Mouse (Mus musculus): ENCODE measurements around the gene Hspa8.

Hspa8 gene

DNA sequence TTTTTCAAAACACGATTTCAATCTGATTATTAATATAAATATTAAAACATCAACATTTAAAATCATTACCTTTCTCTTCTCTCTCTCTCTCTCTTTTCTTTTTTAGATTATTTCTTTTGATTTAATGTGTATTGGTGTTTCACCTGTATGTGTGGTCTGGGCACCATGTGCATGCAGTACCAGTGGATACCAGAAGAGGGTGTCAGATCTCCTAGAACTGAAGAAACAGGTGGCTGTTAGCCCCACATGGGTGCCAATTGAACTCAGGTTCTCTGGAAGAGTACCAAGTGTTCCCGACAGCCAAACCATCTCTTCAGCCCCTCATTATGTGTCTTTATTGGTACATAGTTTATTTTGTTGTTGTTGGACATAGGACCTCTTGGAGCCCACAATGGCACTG, 11.1 kb downstream of the Hspa8 start:
- DNase-seq = no peak

DNA sequence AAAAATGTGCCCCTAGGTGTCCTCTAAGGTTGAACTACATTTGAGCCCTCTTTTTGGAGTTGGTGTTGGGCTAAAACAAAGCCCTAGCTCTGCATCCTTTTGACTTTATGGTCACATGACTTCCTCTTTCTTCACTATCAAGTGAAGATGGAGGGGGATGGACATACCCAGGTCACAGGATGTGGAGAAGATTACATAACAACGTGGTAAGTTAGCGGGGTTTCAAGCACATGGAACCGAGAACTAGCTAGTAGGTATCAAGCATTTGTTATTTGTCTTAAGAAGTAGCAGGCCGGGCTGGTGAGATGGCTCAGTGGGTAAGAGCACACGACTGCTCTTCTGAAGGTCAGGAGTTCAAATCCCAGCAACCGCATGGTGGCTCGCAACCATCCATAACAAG, 13.3 kb downstream of the Hspa8 start:
- DNase-seq = no peak

DNA sequence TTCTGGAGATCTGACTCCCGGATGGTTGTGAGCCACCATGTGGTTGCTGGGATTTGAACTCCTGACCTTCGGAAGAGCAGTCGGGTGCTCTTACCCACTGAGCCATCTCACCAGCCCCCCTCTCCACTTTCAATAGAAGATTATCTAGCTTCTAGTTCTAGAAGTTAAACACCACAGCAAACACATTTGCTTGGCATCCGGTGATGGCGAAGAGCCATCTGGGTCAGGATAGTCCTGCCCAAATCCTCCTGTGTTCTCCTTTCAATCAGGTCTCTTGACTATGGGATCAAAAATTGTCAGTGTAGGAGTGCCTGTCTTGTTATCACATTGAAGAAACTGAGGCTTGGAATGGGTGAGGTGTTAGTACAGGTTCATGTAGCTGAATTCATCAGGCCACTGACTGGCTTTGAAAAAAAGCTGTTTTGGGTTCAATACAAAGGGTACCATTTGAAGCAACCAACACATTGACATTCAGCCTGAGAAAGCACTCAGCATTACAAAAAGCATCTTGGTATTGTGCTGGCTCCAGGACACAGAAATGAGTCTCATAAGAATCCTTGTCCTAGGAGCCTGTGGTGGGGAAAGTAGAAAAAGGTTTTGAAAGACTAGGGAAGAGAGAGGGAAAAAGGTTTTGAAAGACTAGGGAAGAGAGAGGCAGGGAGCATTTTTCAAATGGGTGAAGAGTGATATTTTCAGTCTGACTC, 16.7 kb downstream of the Hspa8 start:
- DNase-seq = no peak

DNA sequence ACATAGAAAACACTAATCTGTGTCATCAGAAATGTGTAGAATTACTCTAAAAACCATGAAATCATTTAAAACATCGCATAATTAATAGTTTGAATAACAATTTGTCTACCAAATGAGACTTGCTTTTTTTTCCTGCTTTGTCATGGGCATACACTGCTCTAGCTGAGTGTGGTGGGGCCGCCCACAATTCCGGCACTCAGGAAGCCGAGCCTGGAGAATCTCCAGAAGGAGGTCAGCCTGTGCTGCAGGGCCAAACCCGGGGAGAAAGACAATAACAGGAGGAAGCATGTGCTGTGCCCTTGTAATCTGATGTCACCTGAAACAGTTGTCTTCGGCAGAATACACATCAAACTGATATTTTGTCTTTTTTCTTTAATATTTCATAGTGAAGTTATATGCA, 24.8 kb downstream of the Hspa8 start:
- no peak for DNase-seq

DNA sequence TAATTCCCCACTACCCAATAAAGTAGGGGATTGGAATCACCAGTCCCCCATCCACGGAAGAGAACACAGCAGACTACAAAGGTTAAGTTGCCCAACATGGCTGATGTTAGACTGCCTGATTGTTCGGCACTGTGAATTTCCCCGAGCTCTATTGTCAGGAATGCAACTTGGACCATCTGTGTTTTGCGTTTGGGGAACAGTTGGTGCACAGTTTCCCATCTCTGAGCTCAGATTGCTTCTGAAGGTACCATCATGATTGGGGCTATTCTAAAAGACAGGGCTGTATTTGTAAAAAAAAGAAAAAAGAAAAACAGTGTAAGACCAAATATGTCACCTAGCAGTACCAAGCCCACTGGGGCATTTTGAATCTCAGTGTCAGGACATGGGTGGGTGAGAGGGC, 26.6 kb downstream of the Hspa8 start:
- DNase-seq = no peak

DNA sequence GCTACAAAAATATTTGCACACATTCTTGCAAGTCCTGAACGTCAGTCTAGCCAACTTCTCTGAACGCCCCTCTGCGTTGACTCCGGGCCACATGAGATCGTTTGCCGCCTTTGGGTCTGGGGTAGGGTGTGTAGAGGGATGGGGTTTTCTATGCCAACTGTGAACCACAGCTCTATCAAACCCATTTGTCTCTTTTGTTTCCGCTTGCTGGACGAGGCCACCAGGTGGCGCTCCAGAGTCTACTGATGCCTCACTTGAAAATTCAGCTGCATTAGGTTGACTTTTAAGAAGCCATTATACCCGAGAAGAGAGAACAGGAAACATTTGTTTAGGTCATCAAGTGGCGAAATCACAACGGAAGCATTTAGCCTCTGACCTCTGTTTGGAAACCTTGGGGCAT, 33.8 kb downstream of the Hspa8 start:
- peak; percentile 51 for DNase-seq

DNA sequence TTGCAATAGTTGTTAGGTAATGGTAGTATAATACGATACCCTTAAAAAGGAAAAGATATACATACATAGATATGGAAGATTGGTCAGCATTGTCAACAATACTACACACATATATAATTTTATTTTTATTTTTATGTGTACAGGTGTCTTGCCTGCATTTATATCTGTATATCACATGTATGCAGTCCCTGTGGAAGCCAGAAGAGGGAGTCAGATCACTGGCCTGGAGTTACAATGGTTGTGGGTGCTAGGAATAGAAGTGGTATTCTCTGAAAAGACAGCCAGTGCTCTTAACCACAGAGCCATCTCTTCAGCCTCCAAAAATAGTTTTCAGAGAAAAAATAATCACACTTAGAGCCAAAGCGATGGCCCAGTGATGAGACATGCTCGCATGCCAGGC, 35.9 kb downstream of the Hspa8 start:
- DNase-seq = no peak

DNA sequence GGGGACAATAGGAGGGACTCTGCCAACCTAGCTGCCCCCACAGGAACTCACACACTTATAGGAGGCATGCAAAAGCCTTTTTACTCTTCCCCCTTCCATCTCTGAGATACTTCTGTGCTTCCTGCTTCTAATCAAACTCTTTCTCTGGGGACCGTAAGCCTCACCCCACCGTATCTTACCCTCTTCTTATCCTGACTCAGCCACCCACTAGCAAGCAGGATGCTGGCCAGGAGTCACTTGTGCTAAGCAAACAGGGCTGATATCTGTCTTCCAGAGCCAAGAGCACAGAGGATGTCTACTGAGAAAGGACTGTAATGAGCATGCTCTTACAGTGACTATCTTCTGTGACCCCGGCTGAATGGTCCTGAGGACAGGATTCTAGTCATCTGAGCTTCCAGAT, 38.9 kb downstream of the Hspa8 start:
- no peak for DNase-seq

DNA sequence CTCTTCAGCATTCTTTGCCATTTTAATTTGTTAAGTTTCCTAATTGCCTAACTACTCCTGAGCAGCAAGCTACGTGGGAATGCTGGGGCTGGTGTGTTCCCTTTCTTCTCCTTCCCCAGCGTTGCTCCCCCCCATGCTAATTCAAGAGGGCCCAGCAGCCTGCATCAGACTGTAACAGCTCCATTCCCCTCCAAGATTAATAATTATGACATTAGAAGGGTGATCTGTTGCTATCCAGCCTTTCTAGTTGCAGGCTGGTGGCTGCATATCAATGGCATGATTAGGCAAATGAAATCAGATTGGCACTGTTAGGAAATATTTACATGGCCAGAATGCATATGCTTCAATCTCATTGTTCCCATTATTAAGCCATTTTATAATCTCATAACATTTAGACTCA, 50.7 kb downstream of the Hspa8 start:
- DNase-seq = no peak

DNA sequence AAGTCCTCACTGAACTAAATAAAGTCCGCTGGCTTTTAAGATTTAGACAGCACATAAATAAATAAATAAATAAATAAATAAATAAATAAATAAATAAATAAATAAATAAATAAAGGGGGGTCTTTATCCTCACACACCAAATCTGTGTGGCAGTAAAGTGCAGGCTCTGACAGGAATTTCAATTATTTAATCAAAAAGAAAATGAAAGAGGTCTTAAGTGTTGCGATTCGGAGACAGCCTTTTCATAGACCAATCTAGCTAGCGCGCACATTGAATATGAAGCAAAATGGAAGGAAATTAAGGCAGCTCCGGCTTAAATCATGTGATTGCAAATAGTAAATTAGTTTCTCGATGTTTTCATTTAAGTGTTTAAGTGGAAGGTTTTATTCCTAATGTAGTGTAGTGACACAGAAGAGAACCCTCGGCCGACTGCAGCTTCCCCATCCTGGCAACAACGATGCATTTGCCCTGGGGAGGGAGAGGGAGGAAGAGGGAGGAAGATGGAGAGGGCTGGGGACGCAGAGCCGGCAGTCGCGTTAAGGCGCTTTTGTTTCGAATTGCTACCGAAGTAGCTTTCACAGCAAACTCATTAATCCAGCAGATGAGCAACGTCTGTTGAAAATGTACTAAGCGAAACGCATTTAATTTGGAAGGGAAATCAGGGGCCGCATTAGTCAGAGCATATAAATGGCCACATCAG, 57.8 kb downstream of the Hspa8 start:
- DNase-seq = no peak

DNA sequence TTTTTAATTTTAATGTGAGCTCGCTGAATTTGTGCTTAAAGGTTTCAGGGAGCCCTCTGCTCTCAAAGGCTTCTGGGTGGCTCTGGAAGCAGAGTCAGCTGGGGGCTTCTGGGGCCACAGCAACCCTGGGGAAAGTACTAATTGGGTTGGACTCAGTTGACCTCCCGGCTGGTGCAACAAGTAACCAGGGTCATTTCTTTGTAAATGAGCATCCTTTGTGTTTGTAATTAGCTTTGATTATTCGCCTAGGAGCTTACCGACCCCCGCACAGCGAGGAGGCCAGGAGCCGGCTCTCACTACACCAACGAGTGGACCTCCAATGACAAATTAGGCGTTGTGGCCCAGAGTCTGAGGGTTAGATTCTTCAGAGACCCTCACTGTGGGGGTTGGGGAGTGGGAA, 58.4 kb downstream of the Hspa8 start:
- DNase-seq = no peak

Measured in layer of hippocampus, adult 9-11 months (tissue).